Mouse (Mus musculus): Measurements from ENCODE around the gene Xylt1. TPM values are rescaled to one million over a fixed set of nuclear protein-coding genes. Genes with fewer than 3 reads are reported as not detected.

Gene Xylt1
- polyA plus RNA-seq, 2 experiments from 2014 or later, result 2.7 to 3.0 TPM

- ATAC-seq, result no peak
Measured at GRCm38 (mm10) chr7:117481404-117481803, 100.6 kb downstream of the Xylt1 start.

DNA sequence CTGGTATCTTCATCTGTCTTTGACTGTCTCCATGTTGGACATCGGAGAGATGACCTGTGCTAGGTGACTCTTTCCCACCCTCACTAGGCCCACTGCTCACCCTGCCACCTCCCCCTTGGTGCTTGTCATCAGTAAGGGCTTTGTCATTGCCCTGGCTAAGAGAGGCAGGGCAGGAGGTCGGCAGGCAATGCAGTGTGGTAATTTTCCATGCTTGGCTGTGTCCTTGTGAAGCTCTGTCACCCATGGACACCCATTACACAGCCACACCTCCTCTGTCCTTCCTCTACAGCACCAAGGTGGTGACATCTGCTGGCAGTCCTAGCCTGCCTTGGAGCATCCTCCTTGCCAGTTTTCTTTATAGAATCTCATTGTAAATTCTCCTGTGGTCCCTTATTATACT lies 101.9 kb downstream of the Xylt1 start:
- no peak for ATAC-seq

DNA sequence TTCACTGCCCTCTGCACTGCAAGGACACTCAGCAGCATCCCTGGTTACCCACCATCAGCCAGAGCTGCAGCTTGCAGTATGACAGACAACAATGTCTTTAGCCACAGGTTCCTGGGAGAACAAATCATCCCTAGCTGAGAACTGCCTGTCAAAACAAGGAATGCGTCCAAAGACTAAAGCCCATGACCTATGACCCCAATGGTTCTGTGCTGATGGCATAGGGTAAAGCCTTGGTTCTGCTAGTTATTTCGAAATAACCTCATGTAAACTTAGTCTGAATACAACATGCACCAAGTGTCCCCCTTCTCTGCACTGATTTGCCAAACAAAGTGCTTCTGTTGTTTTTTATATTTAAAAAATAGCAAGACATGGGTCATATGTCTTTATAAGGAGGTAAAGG lies 103.8 kb downstream of the Xylt1 start:
- ATAC-seq, result no peak

DNA sequence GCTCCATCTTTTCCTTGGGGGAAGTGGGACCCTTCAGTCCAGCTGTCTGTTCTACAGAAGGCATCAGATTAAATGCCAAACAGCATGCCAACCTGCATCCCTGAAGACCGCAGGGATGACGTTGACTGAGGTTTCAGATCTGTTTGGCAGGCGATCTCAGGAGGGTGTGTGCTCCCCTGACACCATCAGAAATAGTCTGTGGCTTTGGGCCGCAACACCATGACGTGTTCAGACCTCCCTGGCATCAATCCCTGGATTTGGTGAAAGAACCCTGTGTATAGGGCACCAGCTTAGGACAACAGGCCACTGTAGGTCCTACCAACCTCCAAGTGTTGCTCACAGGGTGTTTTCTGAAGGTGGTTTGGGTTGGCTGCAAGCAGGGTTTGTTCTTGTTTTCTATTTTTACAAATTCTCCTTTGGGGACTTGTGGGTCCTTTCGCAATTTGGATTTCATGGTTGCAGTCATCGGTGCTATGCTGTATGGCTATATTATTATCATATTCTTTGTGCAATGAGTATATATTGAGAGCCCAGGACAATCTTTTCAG lies 104.3 kb downstream of the Xylt1 start:
- ATAC-seq, result no peak

DNA sequence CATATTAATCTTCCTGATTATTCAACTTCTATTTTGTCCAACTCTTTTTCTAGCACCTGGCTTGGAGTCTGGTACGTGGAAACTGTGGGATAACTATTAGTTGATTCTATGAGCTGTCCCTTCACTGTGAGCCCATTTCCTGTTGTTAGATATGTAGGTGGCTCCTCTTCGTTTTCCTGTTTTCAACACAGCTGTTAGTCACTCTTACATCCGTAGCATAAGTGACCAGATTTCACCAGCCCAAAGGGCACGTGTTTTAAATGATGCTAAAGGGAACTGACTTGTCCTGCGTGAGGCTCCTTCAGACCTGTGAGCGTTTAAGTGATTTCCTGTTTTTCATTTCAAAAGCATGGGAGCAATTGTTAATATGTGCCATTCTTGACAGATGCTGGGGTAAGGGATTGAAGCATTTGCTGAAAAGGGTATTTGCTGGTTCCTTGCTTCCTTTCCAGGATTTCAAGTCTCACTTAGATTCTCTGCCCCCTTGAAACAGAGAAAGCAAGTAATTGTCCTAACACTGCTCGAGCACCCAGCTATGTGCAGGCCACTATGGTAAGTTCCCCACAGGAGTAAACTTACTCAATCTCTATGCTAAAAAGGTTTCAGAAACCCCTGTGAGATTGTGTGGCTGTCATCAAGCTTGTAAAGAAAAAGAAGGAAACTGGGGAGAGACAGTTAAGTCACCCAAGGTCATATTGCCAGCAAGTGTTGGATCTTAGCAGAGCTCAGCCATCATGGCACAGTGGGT lies 105.8 kb downstream of the Xylt1 start:
- ATAC-seq, result peak; percentile 93

DNA sequence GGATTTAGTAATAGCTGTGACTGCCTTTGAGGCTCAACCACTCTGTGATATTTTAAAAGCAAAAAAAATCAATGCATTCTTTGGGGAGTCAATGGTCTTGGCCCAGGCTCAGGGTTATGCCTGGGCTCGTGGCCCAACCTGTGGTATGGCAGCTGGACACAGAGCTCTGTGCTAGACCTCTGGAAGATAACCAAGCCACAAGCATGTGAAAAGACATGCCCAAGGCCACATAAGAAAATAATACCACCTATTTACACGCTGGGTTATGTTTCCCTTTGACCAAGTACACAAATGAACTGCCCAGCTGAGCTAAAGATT lies 106.4 kb downstream of the Xylt1 start:
- no peak for ATAC-seq

- no peak for ATAC-seq
Measured at GRCm38 (mm10) chr7:117489973-117490372, 109.2 kb downstream of the Xylt1 start.

- ATAC-seq, result no peak
Measured at GRCm38 (mm10) chr7:117490500-117491205, 109.9 kb downstream of the Xylt1 start.

- ATAC-seq, result no peak
Measured at GRCm38 (mm10) chr7:117491495-117491894, 110.7 kb downstream of the Xylt1 start.

DNA sequence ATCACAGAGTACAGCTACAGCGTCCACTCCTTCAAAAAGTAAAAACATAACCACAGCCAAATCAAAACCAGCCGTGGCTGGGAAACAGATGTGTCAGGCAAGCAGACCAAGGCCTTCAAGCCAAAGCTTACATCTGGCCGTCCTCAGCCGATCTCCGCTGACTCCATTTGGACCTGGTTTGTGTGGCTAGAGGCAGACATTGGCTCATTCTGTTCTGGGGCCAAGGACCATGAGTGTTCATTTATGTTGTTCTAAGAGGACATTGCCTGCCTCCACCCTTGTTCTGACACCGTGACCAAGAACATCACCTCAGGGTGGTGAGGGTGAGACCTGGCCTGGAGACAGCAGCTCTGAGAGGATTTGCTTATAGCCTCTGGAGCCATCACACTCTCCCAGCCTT lies 113.4 kb downstream of the Xylt1 start:
- ATAC-seq, result no peak

GRCm38 (mm10) chr7:117494618-117495310 lies 114.0 kb downstream of the Xylt1 start:
- ATAC-seq, result no peak

DNA sequence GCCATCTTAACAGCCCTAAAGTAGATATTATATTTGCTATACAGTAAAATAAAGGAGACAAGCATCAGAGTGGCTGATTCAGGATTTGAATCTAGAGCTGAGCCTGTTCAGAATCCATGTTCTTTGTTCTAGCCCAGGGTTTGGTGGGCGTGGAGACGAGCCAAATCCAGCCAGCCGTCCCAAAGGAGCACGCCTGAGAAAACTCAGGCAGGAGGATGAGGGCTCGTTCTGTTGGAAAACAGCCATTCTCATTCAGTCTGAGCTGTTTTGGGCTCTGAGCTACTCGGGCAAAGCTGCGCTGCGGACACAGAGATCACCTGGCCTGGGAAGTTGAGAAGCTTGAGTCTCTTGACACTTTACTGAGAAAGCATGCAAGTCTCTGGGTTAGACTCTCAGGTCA lies 115.0 kb downstream of the Xylt1 start:
- no peak for ATAC-seq

GRCm38 (mm10) chr7:117498173-117498572 lies 117.4 kb downstream of the Xylt1 start:
- ATAC-seq, result peak; percentile 51

DNA sequence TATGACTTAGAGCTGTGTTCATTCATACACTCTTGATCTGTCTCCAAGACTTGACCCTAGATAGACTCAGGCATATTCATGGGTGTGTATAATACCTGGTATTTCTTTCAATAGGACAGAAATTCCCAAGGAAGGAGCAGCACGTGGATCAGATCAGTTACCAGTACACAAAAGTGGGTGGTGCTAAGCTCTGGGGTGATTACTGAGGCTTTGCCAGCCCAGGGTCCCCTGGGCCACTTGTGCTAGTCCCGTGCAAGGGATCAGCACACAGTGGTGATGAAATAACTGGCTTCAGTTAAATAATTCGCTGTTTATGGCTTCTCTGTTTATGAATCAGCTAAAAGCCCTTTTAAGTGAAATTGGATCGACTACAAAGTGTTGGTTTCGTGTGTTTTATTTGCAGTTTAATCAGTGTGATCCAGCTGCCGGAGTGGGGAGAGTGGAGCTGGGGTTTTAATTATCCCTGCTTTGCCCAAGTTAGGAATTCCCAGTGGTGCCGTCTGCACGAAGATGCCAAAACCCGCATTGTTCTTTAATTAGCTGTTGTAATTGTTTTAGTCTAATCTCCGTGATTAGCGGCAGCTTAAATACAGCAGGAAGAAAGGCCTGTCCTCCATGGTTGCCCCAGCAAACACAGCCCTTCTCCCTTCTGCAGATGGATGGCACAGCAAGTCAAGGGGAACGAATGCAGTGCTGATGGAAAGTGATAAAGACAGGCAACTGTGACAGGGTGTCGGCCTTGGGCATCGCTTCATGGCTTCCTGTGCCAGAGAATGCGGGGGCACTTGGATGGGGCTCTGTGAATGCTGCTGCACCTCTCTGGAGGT lies 120.8 kb downstream of the Xylt1 start:
- ATAC-seq, result no peak

DNA sequence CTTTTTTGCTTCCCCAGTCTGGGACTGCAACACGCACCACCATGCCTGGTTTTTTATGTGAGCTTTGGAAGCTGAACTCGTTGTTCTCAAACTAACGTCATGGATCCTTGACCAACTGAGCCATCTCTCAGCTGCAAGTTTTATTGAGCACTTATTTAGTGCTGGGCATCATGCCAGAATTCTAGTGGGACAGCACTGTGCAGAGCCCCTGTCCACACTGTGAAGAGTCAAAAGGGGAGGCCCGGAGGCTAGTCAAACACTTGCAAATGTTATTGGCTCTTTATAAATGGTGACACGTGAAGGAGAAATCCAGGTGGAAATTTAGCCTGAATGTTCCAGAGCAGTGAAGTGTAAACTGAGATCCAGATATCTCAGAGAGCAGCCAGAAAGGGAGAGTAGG lies 121.6 kb downstream of the Xylt1 start:
- ATAC-seq, result no peak

- ATAC-seq, result no peak
Measured at GRCm38 (mm10) chr7:117503714-117504113, 122.9 kb downstream of the Xylt1 start.

- ATAC-seq, result no peak
Measured at GRCm38 (mm10) chr7:117505791-117506190, 125.0 kb downstream of the Xylt1 start.

GRCm38 (mm10) chr7:117507351-117507750 lies 126.6 kb downstream of the Xylt1 start:
- ATAC-seq, result no peak

DNA sequence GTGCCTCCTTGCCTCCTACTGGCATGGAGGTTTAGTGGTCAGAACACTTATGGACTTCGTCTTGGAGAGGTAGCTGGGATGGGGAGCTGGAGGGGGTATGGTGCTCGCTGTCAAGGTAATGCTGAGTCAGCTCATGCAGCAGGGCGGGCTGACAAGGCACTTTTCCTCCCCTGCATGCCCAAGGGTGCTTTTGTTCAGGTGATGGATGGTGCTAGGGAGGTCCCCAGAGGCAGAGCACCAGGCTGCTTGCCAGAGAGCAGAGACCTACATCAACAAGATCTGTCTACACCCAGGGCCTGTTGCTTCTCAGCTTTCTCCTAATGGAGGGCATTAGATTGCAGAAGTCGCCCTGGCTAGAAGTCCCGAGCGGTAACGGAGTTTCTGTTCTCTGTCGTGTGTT lies 127.3 kb downstream of the Xylt1 start:
- ATAC-seq, result no peak

DNA sequence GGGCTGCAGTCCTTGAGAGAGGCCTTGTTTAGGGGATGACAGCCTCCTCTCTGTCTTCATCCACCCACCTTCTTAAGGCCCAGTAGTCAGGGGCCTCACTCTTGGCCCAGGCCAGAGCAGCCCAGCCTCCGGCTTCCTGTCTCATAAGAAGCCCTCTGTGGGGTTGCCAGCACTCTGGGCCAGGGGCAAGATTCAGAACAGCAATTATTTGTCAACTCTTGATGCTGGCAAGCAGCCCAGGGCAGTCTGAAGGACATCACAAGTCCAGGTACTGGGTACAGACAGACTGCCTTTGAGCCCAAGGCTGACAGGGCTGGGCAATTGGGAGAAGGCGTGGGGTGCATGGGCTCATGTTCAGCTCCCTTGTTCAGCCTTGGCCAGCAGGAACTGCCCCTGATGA lies 129.3 kb downstream of the Xylt1 start:
- no peak for ATAC-seq

- no peak for ATAC-seq
Measured at GRCm38 (mm10) chr7:117512301-117512700, 131.5 kb downstream of the Xylt1 start.

- ATAC-seq, result peak; percentile 53
Measured at GRCm38 (mm10) chr7:117515794-117516193, 135.0 kb downstream of the Xylt1 start.

DNA sequence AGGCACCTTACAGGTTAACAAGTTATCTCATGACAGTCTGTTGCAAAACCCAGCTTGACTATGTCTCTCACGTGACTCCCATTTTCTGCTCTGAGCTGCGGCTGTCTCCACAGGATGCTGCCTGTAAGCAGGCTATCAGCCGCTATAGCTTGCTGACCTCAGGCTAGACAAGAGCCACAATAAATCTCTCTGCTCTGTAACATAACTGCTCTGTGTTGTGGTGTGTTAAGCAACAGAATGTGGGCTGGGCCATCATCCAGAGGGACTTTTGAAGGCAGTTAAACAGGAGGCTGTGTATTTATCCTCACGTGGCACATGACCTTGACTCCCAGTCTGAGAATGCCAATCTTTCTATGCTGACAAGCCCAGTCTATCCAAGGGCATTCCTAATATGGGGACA lies 136.1 kb downstream of the Xylt1 start:
- no peak for ATAC-seq
